Mouse (Mus musculus) kidney, postnatal 0 days (tissue): ENCODE results near the gene Ribc2. TPM values are rescaled to one million over a fixed set of nuclear protein-coding genes. Genes with fewer than 3 reads are reported as not detected.
A peak's percentile ranks its signal among the peaks of the same experiment; 100 is the strongest.

ENCODE experiments used
- ATAC-seq: fragments of 200-750 bp; cut with Nextera tagmentation; replicated peaks from 2 replicates; pipeline ENCODE4 v1.8.0; 2017; ENCODE audit warnings: low read depth, moderate number of reproducible peaks, moderate TSS enrichment, moderate library complexity; ENCODE audit not compliant: low FRiP score
- DNase-seq: peaks from one replicate; pipeline ENCODE4 v3.0.0-alpha.2; 2016; ENCODE audit warnings: low spot score
- H3K27ac ChIP-seq: fragments of 300-500 bp; sonication (generic); 2 replicates; pipeline ENCODE4 v1.5.1; 2014; ENCODE audit warnings: mild to moderate bottlenecking
- H3K27me3 ChIP-seq: fragments of 300-500 bp; sonication (generic); 2 replicates; pipeline ENCODE4 v1.6.1; 2014; ENCODE audit warnings: low read length, mixed read lengths; ENCODE audit not compliant: insufficient read depth
- H3K36me3 ChIP-seq: fragments of 300-500 bp; sonication (generic); 2 replicates; pipeline ENCODE4 v1.6.1; 2014; ENCODE audit warnings: low read length, mixed read lengths; ENCODE audit not compliant: insufficient read depth
- H3K4me1 ChIP-seq: fragments of 300-500 bp; sonication (generic); replicated peaks from 2 replicates; pipeline ENCODE4 v1.6.1; 2014; ENCODE audit warnings: antibody characterized with exemption, low read length, mixed read lengths; ENCODE audit not compliant: insufficient read depth
- H3K4me2 ChIP-seq: fragments of 300-500 bp; sonication (generic); 2 replicates; pipeline ENCODE4 v1.6.1; 2014; ENCODE audit warnings: mild to moderate bottlenecking, low read length, moderate library complexity, mixed read lengths
- H3K4me3 ChIP-seq: fragments of 300-500 bp; sonication (generic); replicated peaks from 2 replicates; pipeline ENCODE4 v1.5.1; 2014; ENCODE audit warnings: low read depth, low read length
- H3K9ac ChIP-seq: fragments of 300-500 bp; sonication (generic); 2 replicates; pipeline ENCODE4 v1.6.1; 2014; ENCODE audit warnings: low read depth, low read length
- H3K9me3 ChIP-seq: fragments of 300-500 bp; sonication (generic); replicated peaks from 2 replicates; pipeline ENCODE4 v1.6.1; 2016; ENCODE audit warnings: low read length, inconsistent platforms, mixed read lengths
- CTCF ChIP-seq: IDR thresholded peaks from 2 replicates; pipeline ENCODE4 v1.5.1; 2016; ENCODE audit warnings: antibody characterized with exemption, low read depth, mild to moderate bottlenecking, moderate library complexity
- WGBS: fragments of 180-500 bp; shearing (Covaris S2); extraction: QIAGEN DNeasy Blood & Tissue Kit; methylation state at CpG from one replicate; pipeline ENCODE4 v1.1.7; 2014; 5-methylcytosine and 5-hydroxymethylcytosine counted together
- polyA plus RNA-seq: library from polyadenylated mRNA; unstranded; fragments of >200 nt; fragmentation: Nextera tagmentation; extraction: Ambion mirVana; gene quantifications from 2 replicates; pipeline ENCODE4 v1.2.1, GENCODE M21; 2015

The Ribc2 gene
- polyA plus RNA-seq, 1 experiment from 2014 or later = 0.41 TPM

- Histone ChIP-seq H3K27ac (no peak overlapping the region), H3K27me3 (no peaks in the 10 kb centered on the region), H3K9me3 (no peaks in the 10 kb centered on the region), H3K4me3 (no peak overlapping the region), H3K9ac (no peak overlapping the region), H3K36me3 (no peaks in the 10 kb centered on the region), H3K4me1 (no peaks in the 10 kb centered on the region), H3K4me2 (no peak overlapping the region; the same call in 1 of the 2 replicates)
- DNase-seq = peak; percentile 81
- 45% methylated on average over 10 of the region's 10 CpGs for WGBS
- ATAC-seq = 0 out of 2 replicates have a peak, but pooled peaks have one; percentile 21
- TF ChIP-seq CTCF = no peak
Observed at GRCm38 (mm10) chr15:85174060-85174459, 42.2 kb downstream of the Ribc2 start.

GRCm38 (mm10) chr15:85177576-85177975 lies 45.7 kb downstream of the Ribc2 start:
- DNase-seq = peak; percentile 86
- Histone ChIP-seq H3K9me3 (no peaks in the 10 kb centered on the region), H3K36me3 (no peaks in the 10 kb centered on the region), H3K9ac (no peak overlapping the region), H3K27ac (no peak overlapping the region), H3K4me1 (no peaks in the 10 kb centered on the region), H3K4me2 (no peak overlapping the region), H3K27me3 (no peaks in the 10 kb centered on the region), H3K4me3 (no peak overlapping the region)
- 70% methylated on average over 8 of the region's 8 CpGs for WGBS
- no peak for TF ChIP-seq CTCF
- ATAC-seq = no peak

- 66% methylated on average over 6 of the region's 6 CpGs for WGBS
- Histone ChIP-seq H3K36me3 (no peaks in the 10 kb centered on the region), H3K9me3 (no peaks in the 10 kb centered on the region), H3K4me1 (no peaks in the 10 kb centered on the region), H3K9ac (no peak overlapping the region), H3K4me3 (no peak overlapping the region), H3K27me3 (no peaks in the 10 kb centered on the region), H3K4me2 (no peak overlapping the region), H3K27ac (no peak overlapping the region)
- DNase-seq = no peak
- ATAC-seq = no peak
- no peak for TF ChIP-seq CTCF
Observed at GRCm38 (mm10) chr15:85178172-85178571, 46.3 kb downstream of the Ribc2 start.

GRCm38 (mm10) chr15:85179528-85180180 lies 47.8 kb downstream of the Ribc2 start:
- Histone ChIP-seq H3K36me3 (no peaks in the 10 kb centered on the region), H3K4me3 (no peak overlapping the region), H3K9me3 (no peaks in the 10 kb centered on the region), H3K27ac (peak overlapping the region; percentile 54; the same call in 1 of the 2 replicates), H3K27me3 (no peaks in the 10 kb centered on the region), H3K4me2 (no peak overlapping the region), H3K4me1 (no peaks in the 10 kb centered on the region), H3K9ac (no peak overlapping the region)
- 56% methylated on average over 7 of the region's 7 CpGs for WGBS
- TF ChIP-seq CTCF = no peak
- peak; percentile 85 for DNase-seq
- no peak for ATAC-seq

- Histone ChIP-seq H3K9ac (no peak overlapping the region), H3K27me3 (no peaks in the 10 kb centered on the region), H3K9me3 (no peaks in the 10 kb centered on the region), H3K27ac (peak overlapping the region; percentile 54; the same call in 1 of the 2 replicates), H3K4me1 (no peaks in the 10 kb centered on the region), H3K36me3 (no peaks in the 10 kb centered on the region), H3K4me3 (no peak overlapping the region), H3K4me2 (no peak overlapping the region)
- ATAC-seq (no peak), DNase-seq (no peak)
- no peak for TF ChIP-seq CTCF
Observed at GRCm38 (mm10) chr15:85180368-85180767, 48.5 kb downstream of the Ribc2 start.

GRCm38 (mm10) chr15:85182063-85182462 lies 50.2 kb downstream of the Ribc2 start:
- H3K4me1 ChIP-seq = no peaks in the 10 kb centered on the region
- DNase-seq = no peak
- 92% methylated on average over 4 of the region's 4 CpGs for WGBS
- H3K9me3 ChIP-seq = no peaks in the 10 kb centered on the region
- no peak for ATAC-seq
- no peaks in the 10 kb centered on the region for H3K27me3 ChIP-seq
- no peak overlapping the region for H3K27ac ChIP-seq
- no peak for TF ChIP-seq CTCF
- H3K4me2 ChIP-seq = no peak overlapping the region
- no peak overlapping the region for H3K4me3 ChIP-seq
- H3K9ac ChIP-seq = no peak overlapping the region
- no peaks in the 10 kb centered on the region for H3K36me3 ChIP-seq

GRCm38 (mm10) chr15:85186916-85187315 lies 55.0 kb downstream of the Ribc2 start:
- no peaks in the 10 kb centered on the region for H3K9me3 ChIP-seq
- H3K4me2 ChIP-seq = no peak overlapping the region
- no peak overlapping the region for H3K27ac ChIP-seq
- no peak overlapping the region for H3K9ac ChIP-seq
- no peaks in the 10 kb centered on the region for H3K27me3 ChIP-seq
- 49% methylated on average over 7 of the region's 7 CpGs for WGBS
- peak; percentile 56 for DNase-seq
- no peaks in the 10 kb centered on the region for H3K4me1 ChIP-seq
- H3K36me3 ChIP-seq = no peaks in the 10 kb centered on the region
- ATAC-seq = no peak
- no peak overlapping the region for H3K4me3 ChIP-seq
- TF ChIP-seq CTCF = no peak
